Mouse (Mus musculus): ENCODE data around the gene Cald1.

DNA sequence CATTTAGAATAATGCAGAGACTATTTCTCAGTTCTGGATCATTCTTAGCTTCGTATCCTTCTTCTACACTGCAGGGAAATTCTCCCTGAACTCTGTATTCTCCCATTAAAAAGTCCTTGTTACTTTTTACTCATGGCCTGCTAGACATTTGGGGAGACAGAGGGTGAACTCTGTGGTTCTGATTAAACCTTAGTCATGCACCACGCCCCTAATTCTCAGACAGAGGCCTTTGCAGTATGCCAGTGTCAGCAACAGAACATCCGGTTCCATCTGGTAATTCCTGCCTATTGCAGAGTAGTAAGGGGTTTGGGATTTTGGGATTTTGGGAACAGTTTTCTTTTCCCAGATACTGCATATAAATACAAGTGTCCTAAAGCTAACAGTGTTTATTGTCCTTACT, 198.6 kb downstream of the Cald1 start:
- TF ChIP-seq GATA1 (IDR thresholded peaks at IDR 0.05; ENCODE audit: low read length): no peak
- no peak for TF ChIP-seq TAL1 (IDR thresholded peaks at IDR 0.05; ENCODE audit: low read length)

Measured in erythroblast, embryonic 14.5 days (primary cell).